Mouse (Mus musculus): ENCODE measurements around the gene Cblb.

DNA sequence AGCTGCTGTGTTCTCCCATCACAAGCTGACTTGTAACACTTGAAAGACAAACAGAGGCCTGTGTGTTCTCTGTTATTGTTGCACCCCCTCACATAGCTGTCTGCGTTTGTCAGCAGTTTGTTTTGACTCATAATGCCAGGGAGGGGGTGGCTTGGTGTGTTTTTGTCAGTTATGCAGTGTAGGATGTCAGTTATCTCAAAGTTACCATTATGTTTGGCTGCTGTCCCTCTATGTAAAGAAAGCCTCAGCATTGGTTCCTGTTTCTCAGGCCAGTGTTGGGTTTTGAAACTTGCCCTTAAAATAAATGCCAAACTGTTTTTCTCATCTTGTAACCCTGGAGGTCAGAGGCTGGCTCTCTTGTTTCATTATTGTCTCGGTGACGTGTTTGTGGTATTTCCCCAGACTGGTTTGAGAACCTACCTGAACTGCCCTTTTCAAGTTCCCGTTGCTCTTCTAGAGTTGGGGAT is 30.0 kb downstream of the Cblb start:
- TF ChIP-seq CTCF (IDR thresholded peaks at IDR 0.05; ENCODE audit: extremely low read depth, insufficient read depth, low read length) (no peak), POLR2A (IDR thresholded peaks at IDR 0.05; ENCODE audit: extremely low read depth, insufficient read depth, low read length) (no peak)

Data from cortical plate, adult 2 months (tissue).